Mouse (Mus musculus) heart, postnatal 25 days (tissue): ENCODE data around the gene 1600012H06Rik. TPM values are rescaled to one million over a fixed set of nuclear protein-coding genes. Genes with fewer than 3 reads are reported as not detected.
A peak's percentile ranks its signal among the peaks of the same experiment; 100 is the strongest.
"Not testable (repeated sequence)": the region's sequence is repeated elsewhere in the genome, so short reads cannot be mapped to it uniquely, and the experiment has no call there.

Experiments used
- DNase-seq: peaks from one replicate; pipeline ENCODE4 v3.0.0; 2022; ENCODE audit warnings: low spot score
- intact Hi-C: fragments of 180-260 bp; cut with DNase I; formaldehyde crosslinking; loops from one replicate; pipeline ENCODE4 v1.15.1; 2025
- total RNA-seq, 2 experiments: library from RNA; stranded (reverse); gene quantifications; 2 replicates each; pipeline ENCODE4 v1.2.3; 2021

Gene 1600012H06Rik
- total RNA-seq: 10 to 100 TPM; 10.3 to 11.9 TPM

DNA sequence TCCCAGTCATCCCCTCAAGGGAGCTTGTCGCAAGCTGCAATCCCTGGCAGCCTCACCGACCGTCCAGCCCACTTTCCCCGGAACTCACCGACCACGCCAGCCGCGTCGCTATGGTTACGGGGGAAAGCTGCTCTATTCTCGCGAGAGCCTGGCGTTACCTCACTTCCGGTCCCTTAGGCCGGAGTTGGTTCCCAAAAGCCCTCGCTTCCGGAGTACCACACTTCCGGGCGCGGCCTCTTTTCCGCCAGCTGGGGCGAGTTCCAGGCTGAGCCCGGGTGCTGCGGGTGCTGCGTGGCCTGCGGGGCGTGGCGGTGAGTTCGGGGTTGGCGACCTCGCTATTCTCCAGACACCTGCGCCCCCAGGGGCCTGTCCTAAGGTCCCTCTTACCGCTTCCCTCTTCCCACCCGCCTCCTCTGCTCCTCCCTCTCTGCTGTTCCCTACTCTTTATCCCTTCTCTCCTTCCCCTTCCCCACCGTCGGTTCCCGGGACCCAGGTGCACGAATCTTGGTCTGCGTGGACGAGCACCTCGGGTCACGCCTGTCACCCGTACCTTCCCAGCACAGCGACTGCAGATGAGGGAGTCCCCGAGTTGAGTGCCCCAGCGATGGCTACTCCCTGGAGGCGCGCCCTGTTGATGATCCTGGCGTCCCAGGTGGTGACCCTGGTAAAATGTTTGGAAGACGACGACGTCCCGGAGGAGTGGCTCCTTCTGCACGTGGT lies at the start of gene 1600012H06Rik, which contains the start of gene Wdr27:
Gene 1600012H06Rik (plus strand): TSS at position 176 of the 720 bp plus-strand sequence.
Gene Wdr27 (minus strand): TSS at position 150 of the 720 bp plus-strand sequence.
- intact Hi-C loops: no loop called here
- peak; percentile 97 for DNase-seq

DNA sequence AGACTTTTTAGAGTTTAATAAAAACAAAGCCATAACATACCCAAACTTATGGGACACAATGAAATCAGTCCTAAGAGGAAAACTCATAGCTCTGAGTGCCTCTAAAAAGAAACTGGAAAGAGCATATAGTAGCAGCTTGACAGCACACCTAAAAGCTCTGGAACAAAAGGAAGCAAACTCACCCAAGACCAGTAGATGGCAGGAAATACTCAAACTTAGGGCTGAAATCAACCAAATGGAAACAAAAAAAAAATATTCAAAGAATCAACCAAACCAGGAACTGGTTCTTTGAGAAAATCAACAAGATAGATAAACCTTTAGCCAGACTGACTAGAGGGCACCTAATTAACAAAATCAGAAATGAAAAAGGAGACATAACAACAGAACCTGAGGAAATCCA lies 47.9 kb upstream of the 1600012H06Rik start:
- intact Hi-C loops, DNase-seq: not testable (repeated sequence)

DNA sequence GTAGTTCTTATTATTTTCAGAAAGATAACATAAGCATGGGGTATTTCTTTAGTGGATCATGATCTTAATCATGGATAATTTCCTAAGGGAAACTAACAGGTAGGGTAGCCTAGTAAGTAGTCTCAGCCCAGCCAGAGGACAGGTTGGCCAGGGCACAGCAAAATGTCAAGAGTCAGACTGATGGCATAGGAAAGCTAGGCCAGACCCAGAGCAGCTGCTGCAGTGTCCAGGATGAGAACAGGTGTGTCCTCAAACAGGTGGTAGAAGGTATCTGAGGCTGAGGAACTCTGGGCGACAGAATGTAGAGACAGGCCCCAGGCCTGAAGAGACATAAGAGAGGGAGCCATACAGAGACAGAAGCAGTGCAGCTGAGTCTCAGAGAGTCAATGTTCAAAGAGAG lies 44.0 kb upstream of the 1600012H06Rik start:
- no peak for DNase-seq
- intact Hi-C loops: no loop called here

- intact Hi-C loops: loop anchor here (5.0 kb wide), 1 partner anchor 671 kb away; no protein-coding TSS in a partner anchor
Observed at GRCm38 (mm10) chr17:14903212-14903611, 39.8 kb upstream of the 1600012H06Rik start.

DNA sequence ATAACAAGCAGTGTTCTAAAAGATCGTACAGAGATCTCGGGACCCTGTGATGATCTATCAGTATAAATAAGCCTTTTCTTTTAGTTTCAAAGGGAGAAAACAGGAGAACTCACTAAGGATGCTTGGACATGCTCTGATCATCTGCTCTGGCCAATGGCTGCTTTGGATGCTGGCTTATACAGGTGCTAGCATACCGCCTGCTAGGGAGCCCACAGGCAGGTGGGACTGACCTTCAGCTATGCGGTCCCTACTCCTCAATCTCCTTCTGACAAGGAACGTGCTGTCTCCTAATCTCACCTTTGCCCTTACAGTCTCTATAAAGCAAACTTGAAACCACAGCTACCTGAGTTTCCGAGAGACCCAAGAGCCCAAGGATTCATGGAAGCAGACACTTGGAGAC lies 38.8 kb upstream of the 1600012H06Rik start:
- DNase-seq: no peak
- intact Hi-C loops: loop anchor here (1.0 to 5.0 kb wide), 3 partner anchors 359 to 672 kb away; no protein-coding TSS in a partner anchor

More at GRCm38 (mm10) chr17:14903212-14903611, 39.8 kb upstream of the 1600012H06Rik start:
- DNase-seq: no peak

DNA sequence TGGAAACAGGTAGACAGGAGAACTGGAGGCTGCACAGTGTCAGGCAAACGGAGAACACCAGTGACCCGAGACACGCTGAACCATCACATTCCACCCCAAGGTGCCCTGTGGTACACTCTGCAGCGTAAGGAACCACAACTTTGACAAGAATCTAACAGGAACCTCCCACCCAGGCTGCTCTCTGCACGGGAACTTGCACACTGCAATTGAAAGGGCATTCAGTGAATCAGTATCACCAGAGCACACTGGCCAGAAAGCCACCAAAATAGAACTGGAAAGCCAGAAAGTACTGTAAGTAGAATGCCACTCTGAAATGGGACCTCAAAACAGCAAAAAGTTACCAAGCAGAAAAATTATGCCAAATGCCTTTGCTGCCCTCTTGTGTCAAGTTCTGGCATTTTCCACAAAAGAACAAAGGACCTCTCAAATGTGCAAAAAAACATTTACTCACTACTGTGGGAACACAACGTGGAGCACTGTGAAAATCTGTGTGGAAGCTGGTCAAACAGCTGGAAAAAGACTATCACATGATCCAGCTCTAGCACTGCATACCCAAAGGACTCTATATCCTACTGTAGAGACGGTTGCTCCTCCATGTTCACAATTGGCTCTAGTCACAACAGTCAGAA lies 38.2 kb upstream of the 1600012H06Rik start:
- DNase-seq: peak; percentile 21
- intact Hi-C loops: loop anchor here (1.0 to 5.0 kb wide), 3 partner anchors 359 to 672 kb away; no protein-coding TSS in a partner anchor

DNA sequence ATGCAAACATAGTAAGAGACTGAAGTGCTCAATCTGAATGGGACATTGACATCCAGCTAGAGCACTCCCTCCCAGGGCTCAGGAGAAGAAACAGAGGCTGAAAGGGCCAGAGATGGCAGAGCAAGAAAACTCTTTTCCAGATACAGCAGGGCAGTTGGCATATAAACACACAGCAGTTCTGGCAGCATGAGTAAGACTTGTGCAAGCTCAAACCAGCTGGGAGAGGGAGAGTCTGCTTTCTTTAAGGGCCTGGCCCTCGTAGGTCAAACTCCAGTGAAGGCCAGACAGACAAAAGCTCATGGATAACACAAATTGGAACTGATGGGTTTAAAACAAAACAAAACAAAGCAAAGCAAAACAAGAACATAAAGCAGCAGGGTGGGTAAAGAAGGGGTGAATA lies 36.4 kb upstream of the 1600012H06Rik start:
- DNase-seq: no peak
- intact Hi-C loops: no loop called here

GRCm38 (mm10) chr17:14907136-14907535 lies 35.8 kb upstream of the 1600012H06Rik start:
- DNase-seq: no peak
- intact Hi-C loops: no loop called here

DNA sequence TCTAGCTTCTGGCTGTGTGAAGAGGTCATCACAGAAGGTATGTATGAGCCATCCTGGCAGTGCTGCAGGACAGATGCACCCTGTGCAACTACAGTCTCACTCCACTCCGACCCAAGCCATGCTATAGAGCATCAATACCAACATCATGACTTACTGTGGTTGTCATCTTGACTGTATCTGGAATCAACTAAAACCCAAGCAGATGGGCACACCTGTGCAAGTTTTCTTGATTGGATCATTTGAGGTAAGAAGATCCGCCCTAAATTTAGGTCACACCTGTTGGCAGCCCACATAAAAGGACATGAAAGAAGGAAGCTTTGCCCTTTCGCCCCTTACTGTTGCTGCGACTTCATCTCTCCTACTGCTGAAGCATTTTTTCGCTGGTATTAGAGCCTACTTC lies 33.7 kb upstream of the 1600012H06Rik start:
- intact Hi-C loops: no loop called here
- no peak for DNase-seq

- DNase-seq: no peak
- intact Hi-C loops: no loop called here
Observed at GRCm38 (mm10) chr17:14910771-14911170, 32.2 kb upstream of the 1600012H06Rik start.

- intact Hi-C loops: no loop called here
- DNase-seq: no peak
Observed at GRCm38 (mm10) chr17:14912420-14912819, 30.6 kb upstream of the 1600012H06Rik start.

GRCm38 (mm10) chr17:14912981-14913380 lies 30.0 kb upstream of the 1600012H06Rik start:
- intact Hi-C loops: no loop called here
- DNase-seq: no peak

GRCm38 (mm10) chr17:14914401-14914800 lies 28.6 kb upstream of the 1600012H06Rik start:
- DNase-seq: no peak
- intact Hi-C loops: no loop called here

DNA sequence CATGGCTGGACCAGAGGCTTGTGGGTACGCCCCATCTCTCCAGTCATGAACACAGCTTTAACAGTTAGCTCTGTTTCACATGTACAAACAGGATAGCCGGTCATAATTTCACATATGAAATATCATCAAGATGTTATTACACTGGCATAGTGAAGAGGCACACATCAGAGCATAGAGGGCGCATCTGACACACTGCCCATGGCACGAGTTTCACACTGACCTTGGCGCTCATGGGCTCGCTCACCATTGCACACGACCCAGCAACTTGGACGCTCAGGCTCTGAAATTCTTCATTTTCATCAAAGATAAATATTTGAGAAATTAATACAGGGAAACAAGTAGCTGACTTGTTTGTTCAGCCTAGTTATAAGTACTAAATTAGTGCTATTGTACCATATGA lies 25.1 kb upstream of the 1600012H06Rik start:
- intact Hi-C loops: no loop called here
- no peak for DNase-seq

GRCm38 (mm10) chr17:14921582-14921981 lies 21.4 kb upstream of the 1600012H06Rik start:
- intact Hi-C loops: no loop called here
- no peak for DNase-seq

DNA sequence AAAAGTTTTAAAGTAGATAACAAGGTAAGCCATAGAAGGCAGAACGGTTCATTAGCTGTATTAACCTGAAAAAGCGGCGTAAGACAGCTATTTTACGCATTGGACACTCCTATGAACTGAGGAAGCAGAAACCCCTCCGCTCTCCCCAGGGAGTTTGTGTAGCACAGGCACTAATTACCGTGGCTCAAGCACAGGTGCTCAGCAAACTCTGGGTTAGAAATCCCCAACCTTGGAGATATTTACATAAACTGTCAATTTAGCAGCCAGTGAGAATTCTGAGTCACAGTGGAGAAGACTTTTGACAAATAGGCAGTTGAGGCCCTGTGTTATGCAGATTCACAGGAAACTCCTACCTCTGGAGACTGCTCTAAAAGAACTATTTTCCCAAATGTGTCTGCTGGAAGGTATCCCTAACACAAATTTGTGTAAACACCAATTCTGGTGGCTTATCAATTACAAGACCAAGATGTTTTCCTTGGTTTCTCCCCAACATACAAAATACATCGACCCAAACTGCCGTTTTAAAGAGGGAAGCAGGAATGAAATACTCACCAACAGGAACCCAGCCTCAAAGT lies 15.3 kb upstream of the 1600012H06Rik start:
- DNase-seq: no peak
- intact Hi-C loops: no loop called here

DNA sequence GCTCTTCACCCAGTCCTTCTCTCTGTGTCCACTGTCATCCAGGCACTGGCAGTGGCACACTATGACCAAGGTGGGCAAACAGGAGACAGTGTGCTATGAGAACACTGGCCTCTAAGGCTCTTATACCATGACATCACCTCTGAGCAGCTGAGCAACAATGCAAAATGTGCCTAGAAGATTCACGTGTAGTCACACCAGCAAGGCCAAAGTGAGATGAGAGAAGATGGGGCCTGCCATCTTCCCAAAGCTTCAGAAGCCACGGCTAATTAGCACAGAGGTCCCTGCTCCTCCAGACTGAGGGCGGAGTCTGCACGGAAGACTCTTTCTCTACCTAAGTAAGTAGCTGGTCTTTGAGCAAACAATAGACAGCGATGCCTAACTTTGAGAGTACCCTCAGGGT lies 14.4 kb upstream of the 1600012H06Rik start:
- no peak for DNase-seq
- intact Hi-C loops: no loop called here

DNA sequence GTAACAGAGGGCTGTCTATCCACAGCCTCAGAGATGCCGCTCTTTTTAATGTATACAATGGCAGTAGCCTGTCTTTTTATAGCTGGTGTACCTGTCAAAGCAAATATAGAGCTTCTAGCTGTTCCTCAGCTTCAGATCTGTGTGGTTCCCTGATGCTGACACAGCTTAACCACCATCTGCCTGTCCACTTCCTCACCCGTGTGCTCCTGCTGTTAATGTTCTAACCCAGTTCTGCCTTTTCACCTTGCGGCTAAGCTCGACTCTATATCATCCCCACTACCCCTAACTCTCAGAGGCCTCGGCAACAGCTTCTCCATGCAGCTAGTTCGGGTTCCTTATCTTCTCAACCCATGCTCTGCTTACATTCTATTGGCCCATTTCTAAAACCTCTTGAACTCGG lies 12.3 kb upstream of the 1600012H06Rik start:
- no peak for DNase-seq
- intact Hi-C loops: no loop called here

GRCm38 (mm10) chr17:14931469-14931868 lies 11.5 kb upstream of the 1600012H06Rik start:
- no peak for DNase-seq
- intact Hi-C loops: no loop called here

GRCm38 (mm10) chr17:14935280-14935679 lies 7.7 kb upstream of the 1600012H06Rik start:
- intact Hi-C loops, DNase-seq: not testable (repeated sequence)
